Mouse (Mus musculus): ENCODE results near the gene Slc12a3. TPM values are rescaled to one million over a fixed set of nuclear protein-coding genes. Genes with fewer than 3 reads are reported as not detected.

Slc12a3 gene
- 0.05 and 0.06 TPM in 2 replicates for polyA plus RNA-seq (2015; fragmentation: Nextera tagmentation; extraction: Ambion mirVana)

- Histone ChIP-seq H3K27me3 (replicated peaks; ENCODE audit: control insufficient read depth, insufficient read depth, low read length) (no peaks in the 10 kb centered on the region), H3K4me2 (ENCODE audit: low read depth, low read length) (no peak within 1 kb of the TSS), H3K4me1 (ENCODE audit: control insufficient read depth, insufficient read depth, low read length) (no peaks in the 10 kb centered on the region), H3K9ac (ENCODE audit: low read depth, low read length) (no peak within 1 kb of the TSS), H3K9me3 (ENCODE audit: control insufficient read depth, low read length) (no peaks in the 10 kb centered on the region), H3K4me3 (ENCODE audit: low read length) (no peak within 1 kb of the TSS), H3K27ac (ENCODE audit: low read length) (no peak within 1 kb of the TSS), H3K36me3 (ENCODE audit: control insufficient read depth, insufficient read depth, low read length) (no peaks in the 10 kb centered on the region)
- no peak for ATAC-seq
- 77% methylated on average over 21 of the region's 21 CpGs for WGBS
Measured at GRCm38 (mm10) chr8:94328932-94329728, at the start of gene Slc12a3. Gene Slc12a3 (plus strand): TSS chr8:94329201.

- H3K9ac ChIP-seq (ENCODE audit: low read depth, low read length), result no peak overlapping the region
- WGBS, result 70% methylated on average over 5 of the region's 5 CpGs
- H3K9me3 ChIP-seq (ENCODE audit: control insufficient read depth, low read length), result no peaks in the 10 kb centered on the region
- no peaks in the 10 kb centered on the region for H3K4me1 ChIP-seq (ENCODE audit: control insufficient read depth, insufficient read depth, low read length)
- no peak for ATAC-seq
- no peak overlapping the region for H3K4me3 ChIP-seq (ENCODE audit: low read length)
- H3K27me3 ChIP-seq (replicated peaks; ENCODE audit: control insufficient read depth, insufficient read depth, low read length), result no peaks in the 10 kb centered on the region
- no peak overlapping the region for H3K4me2 ChIP-seq (ENCODE audit: low read depth, low read length)
- no peak overlapping the region for H3K27ac ChIP-seq (ENCODE audit: low read length)
- no peaks in the 10 kb centered on the region for H3K36me3 ChIP-seq (ENCODE audit: control insufficient read depth, insufficient read depth, low read length)
Measured at GRCm38 (mm10) chr8:94280001-94280613, 48.9 kb upstream of the Slc12a3 start.

DNA sequence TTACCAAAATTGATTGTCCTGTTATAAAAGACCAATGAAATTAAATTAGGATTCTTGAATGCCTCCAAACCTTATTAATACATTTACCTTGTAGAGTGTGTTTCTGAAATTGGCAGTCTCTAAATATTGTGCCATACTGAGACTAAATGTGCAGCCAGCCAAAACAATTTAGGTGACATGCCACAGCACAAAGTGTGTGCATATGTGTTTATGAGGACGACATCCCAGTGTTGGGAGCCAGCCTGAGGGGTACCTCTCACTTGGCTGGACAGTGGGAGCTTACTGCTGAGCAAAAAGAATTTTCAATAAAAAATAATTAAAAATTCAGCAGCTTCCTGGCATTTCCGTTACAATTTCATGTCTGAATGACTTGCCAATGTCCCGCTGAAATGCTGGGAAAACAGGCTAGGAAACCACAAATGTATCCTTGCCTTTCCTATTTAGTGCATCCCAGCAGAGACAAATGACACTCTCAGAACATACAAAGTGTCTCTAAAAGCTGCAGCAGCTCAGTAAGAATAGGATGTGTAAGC, 46.5 kb upstream of the Slc12a3 start:
- no peak overlapping the region for H3K4me2 ChIP-seq (ENCODE audit: low read depth, low read length)
- no peak overlapping the region for H3K9ac ChIP-seq (ENCODE audit: low read depth, low read length)
- no peak for ATAC-seq
- no peaks in the 10 kb centered on the region for H3K27me3 ChIP-seq (replicated peaks; ENCODE audit: control insufficient read depth, insufficient read depth, low read length)
- no peak overlapping the region for H3K4me3 ChIP-seq (ENCODE audit: low read length)
- 88% methylated on average over 3 of the region's 3 CpGs for WGBS
- no peaks in the 10 kb centered on the region for H3K4me1 ChIP-seq (ENCODE audit: control insufficient read depth, insufficient read depth, low read length)
- H3K9me3 ChIP-seq (ENCODE audit: control insufficient read depth, low read length), result no peaks in the 10 kb centered on the region
- no peaks in the 10 kb centered on the region for H3K36me3 ChIP-seq (ENCODE audit: control insufficient read depth, insufficient read depth, low read length)
- no peak overlapping the region for H3K27ac ChIP-seq (ENCODE audit: low read length)

DNA sequence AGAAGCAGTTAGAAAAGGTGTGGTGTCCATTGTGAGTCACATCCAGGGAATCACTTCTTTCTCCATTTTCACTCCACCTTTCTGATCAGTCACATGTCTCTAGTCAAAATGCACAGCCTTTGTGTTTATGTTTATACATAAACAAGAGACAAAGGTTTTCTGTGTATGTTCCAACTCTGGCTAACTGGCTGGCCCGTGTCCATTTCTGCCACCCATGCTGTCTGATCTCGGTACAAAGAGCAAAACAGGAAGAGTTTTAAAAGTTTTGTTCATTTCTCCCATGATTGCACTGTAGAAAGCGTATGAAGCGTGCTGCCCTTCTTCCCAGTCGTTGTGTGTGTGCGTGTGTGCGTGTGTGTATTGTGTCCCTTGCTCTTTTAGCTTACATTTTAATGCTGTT, 44.8 kb upstream of the Slc12a3 start:
- Histone ChIP-seq H3K27ac (ENCODE audit: low read length) (no peak overlapping the region), H3K9ac (ENCODE audit: low read depth, low read length) (no peak overlapping the region), H3K4me1 (ENCODE audit: control insufficient read depth, insufficient read depth, low read length) (no peaks in the 10 kb centered on the region), H3K9me3 (ENCODE audit: control insufficient read depth, low read length) (no peaks in the 10 kb centered on the region), H3K4me3 (ENCODE audit: low read length) (no peak overlapping the region), H3K36me3 (ENCODE audit: control insufficient read depth, insufficient read depth, low read length) (no peaks in the 10 kb centered on the region), H3K27me3 (replicated peaks; ENCODE audit: control insufficient read depth, insufficient read depth, low read length) (no peaks in the 10 kb centered on the region), H3K4me2 (ENCODE audit: low read depth, low read length) (no peak overlapping the region)
- ATAC-seq, result no peak
- WGBS, result 84% methylated on average over 7 of the region's 7 CpGs

DNA sequence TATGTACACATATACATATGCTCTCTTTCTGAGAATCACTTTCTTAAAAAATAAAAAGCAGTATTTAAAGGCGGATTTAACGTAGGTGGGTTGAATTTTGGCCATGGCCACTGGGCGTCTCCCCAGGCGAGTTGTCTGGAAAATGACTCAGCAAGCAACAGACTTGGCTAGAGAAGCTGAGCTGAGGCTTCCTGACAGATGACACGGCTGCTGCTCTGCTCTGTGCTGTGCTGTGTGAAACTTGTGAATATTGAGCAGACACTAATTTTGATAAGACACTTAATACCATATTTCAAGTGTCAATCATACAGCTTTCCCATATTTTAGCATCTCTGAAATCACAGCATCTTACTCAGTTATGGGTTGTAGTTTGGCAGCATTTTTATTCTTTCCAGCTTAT, 38.4 kb upstream of the Slc12a3 start:
- Histone ChIP-seq H3K27ac (ENCODE audit: low read length) (no peak overlapping the region), H3K4me2 (ENCODE audit: low read depth, low read length) (no peak overlapping the region), H3K9ac (ENCODE audit: low read depth, low read length) (no peak overlapping the region), H3K9me3 (ENCODE audit: control insufficient read depth, low read length) (no peaks in the 10 kb centered on the region), H3K27me3 (replicated peaks; ENCODE audit: control insufficient read depth, insufficient read depth, low read length) (no peaks in the 10 kb centered on the region), H3K4me1 (ENCODE audit: control insufficient read depth, insufficient read depth, low read length) (0 out of 2 replicates have a peak, but pooled peaks cover 5% of the 10 kb centered on the region), H3K4me3 (ENCODE audit: low read length) (no peak overlapping the region), H3K36me3 (ENCODE audit: control insufficient read depth, insufficient read depth, low read length) (no peaks in the 10 kb centered on the region)
- 93% methylated on average over 5 of the region's 5 CpGs for WGBS
- ATAC-seq, result no peak

DNA sequence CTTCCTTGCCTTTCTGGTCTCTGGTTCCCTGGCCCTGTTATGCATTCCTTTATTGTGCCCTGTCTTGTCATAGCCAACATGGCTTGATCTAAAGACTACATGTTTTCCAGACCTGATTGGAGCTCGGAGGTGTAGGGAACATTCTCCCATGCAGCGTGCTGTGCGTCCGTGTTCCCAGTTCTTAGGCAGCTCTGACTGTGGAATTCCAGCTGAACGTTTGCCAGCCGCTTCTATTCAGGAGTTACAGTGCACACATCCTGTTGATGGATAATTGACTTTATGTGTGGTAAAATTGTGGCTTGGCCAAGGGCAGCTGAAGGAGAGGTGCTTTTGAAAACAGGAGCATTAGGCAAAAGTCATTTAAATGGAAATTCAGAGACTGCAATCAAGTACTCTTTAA, 36.9 kb upstream of the Slc12a3 start:
- no peaks in the 10 kb centered on the region for H3K9me3 ChIP-seq (ENCODE audit: control insufficient read depth, low read length)
- no peaks in the 10 kb centered on the region for H3K36me3 ChIP-seq (ENCODE audit: control insufficient read depth, insufficient read depth, low read length)
- H3K27me3 ChIP-seq (replicated peaks; ENCODE audit: control insufficient read depth, insufficient read depth, low read length), result no peaks in the 10 kb centered on the region
- WGBS, result 63% methylated on average over 6 of the region's 6 CpGs
- no peak overlapping the region for H3K9ac ChIP-seq (ENCODE audit: low read depth, low read length)
- no peak for ATAC-seq
- H3K27ac ChIP-seq (ENCODE audit: low read length), result 0 out of 2 replicates have a peak overlapping the region, but pooled peaks have one; percentile 54
- H3K4me3 ChIP-seq (ENCODE audit: low read length), result no peak overlapping the region
- H3K4me2 ChIP-seq (ENCODE audit: low read depth, low read length), result no peak overlapping the region
- H3K4me1 ChIP-seq (ENCODE audit: control insufficient read depth, insufficient read depth, low read length), result peaks cover 6% of the 10 kb centered on the region; the same call in 1 of the 2 replicates

GRCm38 (mm10) chr8:94292626-94293025, 36.4 kb upstream of the Slc12a3 start:
- H3K9me3 ChIP-seq (ENCODE audit: control insufficient read depth, low read length), result no peaks in the 10 kb centered on the region
- no peaks in the 10 kb centered on the region for H3K27me3 ChIP-seq (replicated peaks; ENCODE audit: control insufficient read depth, insufficient read depth, low read length)
- no peaks in the 10 kb centered on the region for H3K36me3 ChIP-seq (ENCODE audit: control insufficient read depth, insufficient read depth, low read length)
- WGBS, result 81% methylated on average over 8 of the region's 8 CpGs
- no peak overlapping the region for H3K4me3 ChIP-seq (ENCODE audit: low read length)
- H3K27ac ChIP-seq (ENCODE audit: low read length), result peak overlapping the region; percentile 54; the same call in 1 of the 2 replicates
- ATAC-seq, result peak; percentile 64
- no peak overlapping the region for H3K4me2 ChIP-seq (ENCODE audit: low read depth, low read length)
- H3K9ac ChIP-seq (ENCODE audit: low read depth, low read length), result no peak overlapping the region
- peaks cover 8% of the 10 kb centered on the region; the same call in 1 of the 2 replicates for H3K4me1 ChIP-seq (ENCODE audit: control insufficient read depth, insufficient read depth, low read length)

GRCm38 (mm10) chr8:94295687-94296086, 33.3 kb upstream of the Slc12a3 start:
- Histone ChIP-seq H3K4me3 (ENCODE audit: low read length) (no peak overlapping the region), H3K9ac (ENCODE audit: low read depth, low read length) (no peak overlapping the region), H3K27ac (ENCODE audit: low read length) (no peak overlapping the region)

GRCm38 (mm10) chr8:94296312-94296991, 32.5 kb upstream of the Slc12a3 start:
- Histone ChIP-seq H3K36me3 (ENCODE audit: control insufficient read depth, insufficient read depth, low read length) (0 out of 2 replicates have a peak, but pooled peaks cover 4% of the 10 kb centered on the region), H3K9me3 (ENCODE audit: control insufficient read depth, low read length) (no peaks in the 10 kb centered on the region), H3K27ac (ENCODE audit: low read length) (peak overlapping the region; percentile 35; the same call in 1 of the 2 replicates), H3K4me3 (ENCODE audit: low read length) (no peak overlapping the region), H3K4me2 (ENCODE audit: low read depth, low read length) (no peak overlapping the region), H3K27me3 (replicated peaks; ENCODE audit: control insufficient read depth, insufficient read depth, low read length) (no peaks in the 10 kb centered on the region), H3K4me1 (ENCODE audit: control insufficient read depth, insufficient read depth, low read length) (peaks cover 8% of the 10 kb centered on the region; the same call in 1 of the 2 replicates), H3K9ac (ENCODE audit: low read depth, low read length) (no peak overlapping the region)
- peak; percentile 78 for ATAC-seq
- 72% methylated on average over 9 of the region's 9 CpGs for WGBS

More at GRCm38 (mm10) chr8:94295687-94296086, 33.3 kb upstream of the Slc12a3 start:
- Histone ChIP-seq H3K27me3 (replicated peaks; ENCODE audit: control insufficient read depth, insufficient read depth, low read length) (no peaks in the 10 kb centered on the region), H3K36me3 (ENCODE audit: control insufficient read depth, insufficient read depth, low read length) (0 out of 2 replicates have a peak, but pooled peaks cover under 1% of the 10 kb centered on the region), H3K9me3 (ENCODE audit: control insufficient read depth, low read length) (no peaks in the 10 kb centered on the region), H3K4me1 (ENCODE audit: control insufficient read depth, insufficient read depth, low read length) (peaks cover 8% of the 10 kb centered on the region; the same call in 1 of the 2 replicates), H3K4me2 (ENCODE audit: low read depth, low read length) (no peak overlapping the region)
- WGBS, result 73% methylated on average over 6 of the region's 6 CpGs
- ATAC-seq, result no peak
